Mouse (Mus musculus): ENCODE results near the gene Dnah5.
"Not testable (repeated sequence)": the region's sequence is repeated elsewhere in the genome, so short reads cannot be mapped to it uniquely, and the experiment has no call there.

The Dnah5 gene

DNA sequence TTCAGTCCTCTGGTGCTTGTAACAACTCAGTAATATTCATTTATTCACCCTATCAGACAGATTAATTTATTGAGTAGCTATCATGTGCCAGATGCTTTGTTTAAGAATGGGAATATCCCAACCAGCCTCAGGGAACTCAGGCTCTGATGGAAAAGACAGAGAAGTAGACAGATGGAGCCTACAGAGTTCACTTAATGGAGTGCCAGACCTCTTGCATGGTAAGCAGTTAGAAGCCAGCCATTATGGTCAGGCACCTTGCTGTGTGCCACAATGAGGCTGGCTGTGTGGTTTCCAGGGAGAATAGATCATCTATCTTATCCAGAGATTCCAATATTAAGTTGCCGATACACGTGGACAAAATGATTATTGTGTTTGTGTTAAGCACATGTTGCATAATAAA, 104.3 kb downstream of the Dnah5 start:
- DNase-seq = no peak

DNA sequence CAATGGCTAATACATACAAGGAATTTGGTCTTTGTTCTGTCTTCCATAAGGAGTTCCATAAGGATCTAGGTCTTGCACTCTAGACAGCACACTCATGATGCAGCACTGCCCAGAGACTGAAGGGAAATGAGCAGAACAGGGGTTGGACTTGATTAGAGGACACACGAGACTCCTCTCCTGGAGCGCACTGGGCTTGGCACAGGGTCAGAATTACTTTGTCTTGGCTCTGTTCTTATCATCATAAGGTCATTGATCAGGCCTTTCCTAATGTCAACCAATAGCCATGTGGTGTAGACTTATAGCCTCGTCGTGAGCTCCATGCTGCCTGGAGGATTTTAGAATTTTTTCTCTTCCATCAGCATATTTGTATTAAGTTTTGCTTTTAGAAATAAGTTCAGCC, 107.0 kb downstream of the Dnah5 start:
- DNase-seq = no peak

DNA sequence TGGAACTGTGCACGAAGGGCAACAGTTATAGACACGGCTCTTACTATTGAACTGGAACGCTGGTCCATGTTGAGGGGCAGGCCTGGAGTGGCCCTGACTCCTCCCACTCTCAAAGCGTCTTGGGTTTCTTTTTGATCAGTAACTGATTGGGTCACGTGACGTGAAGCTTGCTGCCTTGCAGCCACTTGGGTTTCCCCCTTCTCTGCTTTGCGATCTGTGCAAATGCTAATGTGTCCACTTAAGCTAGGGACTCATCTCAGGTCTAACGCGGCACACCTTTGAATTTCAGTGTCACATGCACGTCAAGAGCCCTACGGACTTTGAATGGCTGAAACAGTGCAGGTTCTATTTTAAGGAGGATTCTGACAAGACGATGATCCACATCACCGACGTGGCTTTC, 109.9 kb downstream of the Dnah5 start:
- DNase-seq = no peak

DNA sequence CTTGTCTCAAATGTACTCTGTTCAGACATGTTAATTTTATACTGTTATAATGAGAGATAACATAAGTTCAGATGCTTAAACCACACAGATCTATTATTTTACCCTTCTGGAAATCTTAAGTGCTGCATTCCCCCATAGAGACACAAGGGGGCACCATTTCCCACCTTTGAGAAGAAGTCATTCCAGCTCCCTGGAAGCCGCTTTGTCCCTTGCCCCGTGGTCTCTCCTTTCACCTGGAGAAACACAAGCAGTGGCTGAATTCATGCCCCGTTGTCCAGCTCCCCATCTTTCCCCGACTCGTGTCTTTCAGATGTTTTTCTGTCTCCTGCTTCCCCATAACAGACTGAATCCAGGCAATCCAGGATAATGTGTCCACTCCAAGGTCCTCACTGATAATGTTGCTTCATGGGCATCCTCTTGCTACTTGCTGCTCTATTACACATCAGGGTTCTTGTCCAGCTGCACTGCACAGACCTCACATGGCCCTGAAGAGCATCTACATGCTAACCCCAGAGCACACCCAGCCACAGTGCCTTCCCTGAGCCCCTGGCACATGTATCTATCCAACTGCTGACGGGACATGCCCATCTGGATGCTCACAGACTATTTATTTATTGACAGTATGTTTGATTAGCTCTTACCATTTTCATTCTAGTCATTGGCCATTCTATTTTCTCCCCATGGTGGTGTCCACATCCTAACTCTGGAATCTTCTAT, 112.4 kb downstream of the Dnah5 start:
- DNase-seq = peak; percentile 42

DNA sequence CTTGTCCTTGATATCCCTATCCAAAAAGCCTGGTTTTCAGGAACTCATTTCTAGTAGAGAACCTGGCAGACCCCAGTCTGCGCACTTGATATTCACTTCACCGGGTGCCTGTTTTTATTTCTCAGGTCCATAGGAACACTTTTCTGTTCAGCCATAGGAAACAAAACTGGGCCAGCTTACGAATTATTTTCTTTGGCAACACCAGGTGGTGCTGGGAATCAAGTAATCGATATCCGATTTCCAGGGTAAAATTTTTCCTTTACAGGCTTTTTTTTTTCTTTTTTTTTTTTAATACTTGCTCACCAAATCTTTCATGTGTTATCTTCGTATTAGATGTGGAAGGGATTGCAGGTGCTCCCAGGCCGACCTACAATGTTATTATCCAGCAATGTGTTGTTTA, 119.0 kb downstream of the Dnah5 start:
- no peak for DNase-seq

DNA sequence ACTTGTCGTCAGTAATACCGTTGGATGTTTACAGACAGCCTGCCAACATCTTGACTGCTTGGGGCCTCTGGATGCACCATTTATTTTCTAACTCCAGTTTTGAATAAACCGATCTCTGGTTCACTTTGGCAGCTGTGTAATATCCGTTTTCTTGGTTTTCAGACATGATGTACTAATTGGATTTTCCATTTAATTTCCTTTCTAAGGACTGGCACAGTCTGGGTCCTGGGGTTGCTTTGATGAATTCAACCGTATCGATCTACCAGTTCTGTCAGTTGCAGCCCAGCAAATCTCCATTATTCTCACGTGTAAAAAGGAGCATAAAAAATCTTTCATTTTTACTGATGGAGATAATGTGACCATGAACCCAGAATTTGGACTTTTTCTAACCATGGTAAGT, 123.4 kb downstream of the Dnah5 start:
- no peak for DNase-seq

DNA sequence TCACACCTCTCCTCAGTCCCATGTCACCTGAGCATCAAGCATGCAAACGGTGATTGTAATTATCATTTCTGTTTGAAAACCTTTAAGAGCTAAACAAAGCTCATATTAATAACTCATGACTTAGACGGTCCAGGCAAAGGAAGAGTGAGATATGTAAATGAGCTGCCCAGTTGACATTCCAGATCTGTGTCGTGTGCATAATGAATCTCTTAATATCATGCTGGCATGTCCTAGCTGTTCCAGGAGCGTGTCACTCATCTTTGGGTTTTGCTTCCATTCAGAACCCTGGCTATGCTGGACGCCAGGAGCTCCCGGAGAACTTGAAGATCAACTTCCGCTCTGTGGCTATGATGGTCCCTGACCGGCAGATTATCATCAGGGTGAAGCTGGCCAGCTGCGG, 123.9 kb downstream of the Dnah5 start:
- DNase-seq = no peak

DNA sequence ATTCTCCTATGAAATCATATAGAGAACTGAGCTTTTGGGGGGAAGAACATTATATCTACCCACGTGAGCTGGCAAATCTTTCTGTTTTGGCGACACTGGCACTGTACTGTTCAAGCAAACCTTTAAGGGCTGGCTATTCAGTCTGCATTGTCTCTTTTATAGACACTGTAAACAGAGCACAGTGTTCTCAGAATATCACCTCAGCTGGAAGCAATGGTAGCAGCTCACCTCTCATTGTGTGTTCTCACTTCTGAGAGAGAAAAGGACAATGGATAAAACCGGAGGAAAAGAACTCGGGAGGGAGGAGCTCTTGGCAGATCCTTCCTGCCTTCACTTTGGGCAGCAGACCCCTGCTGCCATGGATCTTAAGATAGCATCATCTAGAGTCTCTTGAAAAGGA, 137.6 kb downstream of the Dnah5 start:
- no peak for DNase-seq

DNA sequence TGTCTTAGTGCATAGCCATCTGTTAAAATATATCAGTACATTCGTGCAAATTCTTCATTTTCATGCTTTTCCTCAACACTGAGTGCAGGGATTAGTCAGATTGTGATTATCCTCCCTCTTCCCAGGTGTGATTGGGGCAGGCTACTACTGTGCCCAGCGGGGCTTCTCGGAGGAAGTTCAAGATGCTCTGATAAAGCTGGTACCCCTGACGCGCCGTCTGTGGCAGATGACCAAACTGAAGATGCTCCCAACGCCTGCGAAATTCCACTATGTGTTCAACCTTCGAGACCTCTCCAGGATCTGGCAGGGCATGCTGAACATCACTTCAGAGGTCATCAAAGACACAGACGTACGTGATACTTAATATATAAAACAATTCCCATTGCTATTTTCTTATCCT, 164.0 kb downstream of the Dnah5 start:
- no peak for DNase-seq

DNA sequence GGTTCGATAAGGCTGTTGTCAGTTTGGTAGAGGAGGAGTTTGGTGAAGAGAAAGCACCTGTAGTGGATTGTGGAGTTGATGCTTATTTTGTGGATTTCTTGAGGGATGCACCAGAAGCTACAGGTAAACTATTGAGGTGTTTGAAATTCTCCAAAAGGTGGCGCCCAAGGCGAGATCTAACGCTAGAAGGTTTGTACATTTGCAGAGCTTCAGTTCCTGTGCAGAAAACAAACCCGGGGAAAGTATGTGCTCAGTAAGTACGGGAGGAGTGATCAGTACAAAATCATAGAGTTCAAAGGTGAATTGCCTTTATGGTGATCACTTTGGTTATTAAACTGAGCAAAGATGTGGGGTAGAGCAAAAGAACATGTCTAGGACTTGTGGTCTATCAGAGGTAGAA, 166.9 kb downstream of the Dnah5 start:
- DNase-seq = no peak

DNA sequence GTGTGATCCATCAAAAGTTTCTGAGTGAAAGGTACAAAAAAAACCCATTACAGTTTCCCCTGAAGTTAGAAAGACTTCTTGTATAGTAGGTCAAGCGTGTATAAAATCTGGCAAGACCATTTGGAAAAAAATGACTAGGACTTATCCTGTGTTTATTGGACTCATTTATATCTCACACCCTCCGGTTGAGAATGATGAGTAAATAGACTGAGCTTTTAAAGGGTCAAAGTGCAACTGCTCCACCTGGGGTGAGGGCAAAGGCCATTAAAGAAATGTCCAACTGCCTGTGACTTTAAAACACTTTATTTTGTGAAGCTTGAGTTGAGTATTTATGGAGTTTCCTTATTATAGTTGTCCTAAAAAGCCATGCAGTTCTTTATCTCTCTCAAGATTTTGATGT, 168.0 kb downstream of the Dnah5 start:
- DNase-seq = no peak

DNA sequence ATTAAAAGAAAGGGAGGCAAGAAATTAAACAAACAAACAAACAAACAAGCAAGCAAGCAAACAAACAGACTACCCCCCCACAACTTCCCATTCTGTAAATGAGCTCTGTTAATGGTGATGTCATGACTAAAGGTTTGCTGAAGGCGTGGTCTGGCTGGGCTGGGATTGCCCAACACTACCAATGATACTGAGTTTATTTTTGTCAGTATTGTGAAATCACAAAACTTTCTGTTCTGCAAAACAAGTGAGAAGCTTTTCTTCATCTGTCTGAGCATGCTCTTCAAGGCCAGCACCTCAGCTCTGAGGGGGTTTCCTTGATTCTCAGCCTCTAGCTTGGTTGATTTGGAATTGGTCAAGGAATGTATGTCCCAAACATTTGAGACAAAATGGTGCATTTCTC, 170.8 kb downstream of the Dnah5 start:
- DNase-seq = no peak

DNA sequence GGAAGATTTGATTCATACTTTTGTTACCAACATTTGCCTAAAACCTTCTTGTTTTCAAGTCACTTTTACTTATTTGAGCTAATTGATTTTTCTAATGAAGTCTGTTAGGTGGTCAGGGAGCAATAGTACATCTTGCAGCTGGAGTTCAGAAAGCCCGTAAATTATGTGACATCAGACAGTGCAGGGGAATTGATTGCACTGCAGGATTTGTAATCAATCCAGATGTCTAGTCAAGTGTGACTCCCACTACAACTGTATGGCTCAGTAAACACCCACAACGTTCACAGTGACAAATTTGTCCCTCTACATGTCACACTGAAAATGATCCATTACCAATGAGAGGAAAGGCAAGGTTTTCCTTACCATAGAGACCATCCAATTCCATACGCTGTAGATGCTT, 177.4 kb downstream of the Dnah5 start:
- no peak for DNase-seq

DNA sequence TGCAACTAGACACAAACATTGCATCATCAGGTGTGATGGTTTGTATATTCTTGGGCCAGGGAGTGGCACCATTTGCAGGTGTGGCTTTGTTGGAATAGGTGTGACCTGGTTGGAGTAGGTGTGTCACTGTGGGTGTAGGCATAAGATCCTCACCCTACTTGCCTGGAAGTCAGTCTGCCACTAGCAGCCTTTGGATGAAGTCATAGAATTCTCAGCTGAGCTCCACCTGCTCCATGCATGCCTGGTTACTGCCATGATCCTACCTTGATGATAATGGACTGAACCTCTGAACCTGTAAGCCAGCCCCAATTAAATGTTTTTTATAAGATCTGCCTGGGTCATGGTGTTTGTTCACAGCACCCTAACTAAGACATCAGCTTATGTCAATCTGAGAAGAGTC, 190.2 kb downstream of the Dnah5 start:
- not testable (repeated sequence) for DNase-seq

DNA sequence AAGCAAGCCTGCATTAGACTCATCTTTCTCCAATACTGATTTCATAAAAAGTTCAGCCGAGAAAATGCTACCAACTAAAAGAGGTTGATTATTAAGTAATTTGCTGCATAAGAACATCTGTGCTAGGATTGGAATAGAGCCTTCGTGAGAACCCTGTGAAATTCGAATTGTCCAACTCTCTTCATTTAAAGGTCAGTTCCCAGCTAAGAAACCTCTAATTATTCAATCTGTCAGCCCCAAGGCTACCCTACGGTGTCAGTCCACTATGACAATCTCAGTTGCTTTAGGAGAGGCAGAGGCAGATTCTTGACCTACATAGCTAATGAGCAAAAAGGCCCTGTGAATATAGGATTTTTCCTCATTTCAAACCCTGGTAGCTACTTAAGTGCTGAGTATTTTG, 191.9 kb downstream of the Dnah5 start:
- DNase-seq = peak; percentile 1

DNA sequence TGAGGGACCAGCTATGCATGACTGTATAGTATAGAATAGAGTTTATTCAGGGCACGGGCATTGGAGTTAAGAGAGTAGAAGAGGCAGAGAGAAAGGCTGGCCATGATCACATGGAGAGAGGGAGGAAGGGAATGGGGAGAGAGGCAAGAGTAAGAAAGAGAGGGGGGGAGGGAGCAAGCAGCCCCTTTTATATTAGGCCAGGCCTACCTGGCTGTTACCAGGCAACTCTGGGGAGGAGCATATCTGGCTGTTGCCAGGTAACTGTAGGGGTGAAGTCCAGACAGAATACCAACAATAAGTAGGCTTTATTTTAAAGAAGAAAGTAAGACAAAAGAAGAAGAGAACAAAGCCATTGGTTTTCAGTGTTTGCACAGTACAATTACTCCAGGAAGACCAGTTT, 194.9 kb downstream of the Dnah5 start:
- DNase-seq = no peak

DNA sequence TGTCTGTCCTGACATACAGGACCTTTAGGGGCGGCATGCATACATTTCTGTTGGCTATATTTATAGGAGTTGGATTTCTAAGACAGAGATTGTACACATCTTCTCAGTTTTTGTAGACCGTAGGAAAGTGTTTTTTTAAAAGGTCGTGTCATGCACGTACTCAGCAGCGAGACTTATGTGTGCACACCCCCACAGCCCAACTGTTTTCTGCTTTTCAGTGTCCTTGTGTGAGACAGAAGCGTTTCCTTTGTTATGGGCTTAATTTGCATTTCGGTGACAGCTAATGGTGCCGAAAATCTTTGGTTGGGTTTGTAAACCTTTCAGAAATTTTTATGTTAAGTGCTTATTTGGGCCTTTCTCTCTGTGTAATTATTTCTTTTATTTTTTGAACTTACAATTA, 195.7 kb downstream of the Dnah5 start:
- no peak for DNase-seq

DNA sequence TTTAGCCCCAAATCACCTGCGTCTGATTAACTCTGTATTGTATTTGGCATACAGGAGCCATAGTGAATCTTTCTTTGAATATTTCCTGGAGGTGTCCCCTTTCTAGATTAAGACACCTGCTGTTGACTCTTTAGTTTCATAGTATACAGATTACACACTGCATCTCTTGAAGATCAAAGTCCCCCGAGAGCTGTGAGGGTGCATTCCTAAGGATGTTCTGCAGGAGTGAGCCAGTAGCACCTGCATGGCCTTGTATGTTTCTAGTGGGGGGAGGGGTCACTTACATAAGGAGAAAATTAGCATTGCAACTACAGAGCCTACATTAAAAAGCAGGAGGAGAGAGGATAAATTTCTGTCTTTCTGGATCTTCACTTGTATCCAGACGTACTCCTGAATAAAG, 201.1 kb downstream of the Dnah5 start:
- DNase-seq = no peak

DNA sequence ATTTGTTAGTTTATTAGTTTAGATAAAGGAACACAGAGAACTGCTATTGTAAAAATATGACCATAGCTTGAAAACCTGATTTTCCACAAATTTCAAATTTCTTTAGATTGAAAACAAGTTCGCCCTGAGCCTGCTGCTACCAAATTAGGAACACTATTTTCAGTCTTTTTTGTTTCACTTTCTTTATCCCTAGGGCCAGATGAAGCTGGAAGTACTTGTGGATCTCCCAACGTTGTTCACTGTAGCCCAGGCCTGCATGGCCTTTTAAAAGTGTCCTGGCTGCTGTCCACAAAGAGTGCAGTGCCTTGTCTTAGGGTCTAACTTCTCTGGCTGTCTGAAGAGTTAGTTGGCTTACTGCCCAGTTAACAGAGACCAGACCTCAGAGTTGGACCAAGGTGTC, 201.6 kb downstream of the Dnah5 start:
- DNase-seq = no peak

DNA sequence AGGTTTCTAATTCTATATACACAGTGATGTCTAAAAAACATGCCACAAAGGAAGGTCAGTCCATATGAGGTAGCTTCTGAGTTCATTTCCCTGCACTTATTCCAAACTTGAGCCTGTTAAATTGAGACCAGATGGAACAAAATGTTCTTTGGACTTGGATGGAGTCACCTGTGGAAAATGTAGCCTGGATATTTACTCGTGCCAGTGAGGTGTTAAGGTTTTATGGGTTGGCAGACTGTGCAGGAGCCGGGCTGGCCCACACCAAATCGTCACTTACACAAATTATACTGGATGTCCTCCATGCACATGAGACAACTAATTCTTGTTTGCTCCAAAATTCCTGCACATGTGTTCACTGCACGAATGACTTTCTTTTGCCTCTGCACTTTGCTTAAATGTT, 236.2 kb downstream of the Dnah5 start:
- no peak for DNase-seq

DNA sequence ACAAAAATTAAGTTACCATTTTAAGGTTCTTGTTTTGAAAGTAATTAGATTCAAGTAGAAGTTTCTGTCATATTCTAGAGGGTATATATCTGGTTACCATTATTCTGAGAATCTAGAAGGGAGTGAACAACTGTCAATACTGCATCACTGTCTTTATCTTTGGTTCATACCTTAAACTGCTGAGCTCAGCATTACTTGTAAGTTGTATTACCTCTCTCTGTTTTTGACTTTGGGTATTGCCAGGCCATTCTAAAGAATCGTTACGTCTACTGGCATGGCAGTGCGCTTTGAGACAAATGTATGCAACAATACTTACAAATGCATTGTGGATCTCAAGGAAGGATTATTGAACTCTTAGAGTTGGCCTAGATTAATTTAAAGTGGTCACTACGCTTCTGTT, 240.9 kb downstream of the Dnah5 start:
- no peak for DNase-seq

DNA sequence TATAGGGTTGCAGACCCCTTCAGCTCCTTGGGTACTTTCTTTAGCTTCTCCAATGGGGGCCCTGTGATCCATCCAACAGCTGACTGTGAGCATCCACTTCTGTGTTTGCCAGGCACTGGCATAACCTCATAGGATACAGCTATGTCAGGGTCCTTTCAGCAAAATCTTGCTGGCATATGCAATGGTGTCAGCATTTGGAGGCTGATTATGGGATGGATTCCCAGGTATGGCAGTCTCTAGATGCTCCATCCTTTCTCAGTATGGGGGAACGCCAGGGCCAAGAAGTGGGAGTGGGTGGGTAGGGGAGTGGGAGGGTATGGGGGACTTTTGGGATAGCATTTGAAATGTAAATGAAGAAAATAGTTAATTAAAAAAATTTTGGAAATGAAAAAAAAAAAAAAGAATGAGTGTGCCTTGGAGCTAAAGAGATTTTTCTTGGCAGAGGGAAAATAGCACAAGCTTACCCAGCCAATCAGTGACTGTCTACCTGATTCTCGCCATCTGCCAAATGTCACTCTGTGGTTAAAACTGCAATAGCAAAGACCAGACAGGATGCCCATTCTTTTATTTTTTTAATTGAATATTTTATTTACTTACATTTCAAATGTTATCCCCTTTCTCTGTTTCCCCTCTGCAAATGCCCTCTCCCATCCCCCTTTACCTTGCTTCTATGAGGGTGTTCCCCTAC, 257.7 kb downstream of the Dnah5 start:
- peak; percentile 32 for DNase-seq

DNA sequence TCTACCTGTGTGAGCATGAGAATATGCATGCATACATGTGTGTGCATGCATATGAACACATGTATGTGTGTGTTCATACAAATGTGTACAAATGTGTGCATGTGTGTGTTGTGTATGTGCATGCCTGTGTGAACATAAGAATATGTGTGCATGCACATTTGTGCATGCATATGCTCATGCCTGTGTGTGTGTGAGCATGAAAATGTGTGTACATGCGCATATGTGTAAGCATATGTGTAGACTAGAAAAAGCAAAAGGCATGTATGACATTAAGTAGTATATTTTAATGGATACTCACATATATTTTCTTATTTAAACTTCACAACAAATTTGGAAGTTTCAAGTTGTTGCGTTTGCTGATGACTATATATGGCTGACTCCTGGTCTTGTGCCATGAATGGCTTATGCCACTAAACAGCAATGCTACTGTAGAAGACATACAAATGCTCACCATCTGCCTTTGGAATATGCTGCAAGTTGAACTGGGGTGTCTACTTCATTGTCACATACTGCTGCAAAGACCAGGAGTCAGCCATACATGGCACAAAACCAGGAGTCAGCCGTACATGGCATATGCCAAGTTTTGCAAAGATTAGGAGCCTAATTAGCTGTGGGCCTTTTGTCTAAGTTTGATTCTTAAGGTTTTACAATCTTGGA, 263.2 kb downstream of the Dnah5 start:
- no peak for DNase-seq

DNA sequence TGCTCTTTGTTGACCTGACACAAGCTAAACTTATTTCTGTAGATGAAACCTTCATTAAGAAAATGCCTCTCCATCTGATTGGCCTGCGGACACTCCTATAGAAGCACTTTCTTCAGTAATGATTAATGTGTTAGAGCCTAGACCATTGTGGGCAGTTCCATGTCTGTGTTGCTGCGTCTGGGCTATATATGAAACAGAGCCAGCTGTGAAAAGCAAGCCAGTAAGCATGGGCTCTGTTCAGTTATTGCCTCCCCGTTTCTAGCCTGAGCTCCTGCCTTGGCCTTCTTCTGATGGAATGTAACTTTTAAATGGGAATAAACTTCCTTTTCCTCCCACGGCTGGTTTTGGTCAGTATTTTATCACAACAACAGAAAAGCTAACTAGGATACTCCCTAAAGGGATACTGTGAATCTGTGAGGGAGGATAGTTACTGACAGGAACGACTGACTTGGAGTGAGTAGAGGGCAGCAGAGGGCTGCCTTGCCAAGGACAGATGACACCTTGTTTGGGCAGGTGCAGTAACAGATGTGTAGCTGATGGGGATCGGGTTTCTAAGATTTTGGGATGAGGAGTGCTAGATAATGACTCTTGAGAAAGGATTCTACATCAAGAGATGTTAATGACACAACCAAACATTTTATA, 270.3 kb downstream of the Dnah5 start:
- DNase-seq = no peak
